Mouse (Mus musculus): ENCODE data around the gene Lypd3. TPM values are rescaled to one million over a fixed set of nuclear protein-coding genes. Genes with fewer than 3 reads are reported as not detected.
"Not testable (repeated sequence)": the region's sequence is repeated elsewhere in the genome, so short reads cannot be mapped to it uniquely, and the experiment has no call there.

The Lypd3 gene
- total RNA-seq, 2 experiments from 2014 or later, result not detected

- ATAC-seq (replicated peaks; ENCODE audit: low FRiP score, poor library complexity, severe bottlenecking), result no peak
These were observed 17.3 kb downstream of the Lypd3 start for GRCm38 (mm10) chr7:24653681-24654080.

- no peak for ATAC-seq (replicated peaks; ENCODE audit: low FRiP score, poor library complexity, severe bottlenecking)
These were observed 23.5 kb downstream of the Lypd3 start for GRCm38 (mm10) chr7:24659737-24660357.

GRCm38 (mm10) chr7:24661118-24661904 is 25.0 kb downstream of the Lypd3 start:
- no peak for ATAC-seq (replicated peaks; ENCODE audit: low FRiP score, poor library complexity, severe bottlenecking)

GRCm38 (mm10) chr7:24662575-24662974 is 26.2 kb downstream of the Lypd3 start:
- peak; percentile 77 for ATAC-seq (replicated peaks; ENCODE audit: low FRiP score, poor library complexity, severe bottlenecking)

GRCm38 (mm10) chr7:24664301-24664700 is 28.0 kb downstream of the Lypd3 start:
- no peak for ATAC-seq (replicated peaks; ENCODE audit: low FRiP score, poor library complexity, severe bottlenecking)

- no peak for ATAC-seq (replicated peaks; ENCODE audit: low FRiP score, poor library complexity, severe bottlenecking)
These were observed 28.6 kb downstream of the Lypd3 start for GRCm38 (mm10) chr7:24664959-24665358.

GRCm38 (mm10) chr7:24671944-24672439 is 35.6 kb downstream of the Lypd3 start:
- no peak for ATAC-seq (replicated peaks; ENCODE audit: low FRiP score, poor library complexity, severe bottlenecking)

GRCm38 (mm10) chr7:24676575-24676974 is 40.2 kb downstream of the Lypd3 start, which contains the start of gene Tex101:
Gene Tex101, minus strand, starts transcription at chr7:24676675.
- ATAC-seq (replicated peaks; ENCODE audit: low FRiP score, poor library complexity, severe bottlenecking), result no peak

GRCm38 (mm10) chr7:24684121-24684520 is 47.8 kb downstream of the Lypd3 start:
- ATAC-seq (replicated peaks; ENCODE audit: low FRiP score, poor library complexity, severe bottlenecking), result not testable (repeated sequence)

- not testable (repeated sequence) for ATAC-seq (replicated peaks; ENCODE audit: low FRiP score, poor library complexity, severe bottlenecking)
These were observed 51.2 kb downstream of the Lypd3 start for GRCm38 (mm10) chr7:24687519-24687918.

Other genes with a start within 250 kb of the Lypd3 start
- gene Smg9, start 236.9 kb upstream of the Lypd3 start, total RNA-seq (2015; ENCODE audit: low replicate concordance), result 9.6 and 11.1 TPM in 2 replicates
- 13.3 and 16.0 TPM in 2 replicates for gene Smg9, start 236.9 kb upstream of the Lypd3 start, total RNA-seq (2017; ENCODE audit: low replicate concordance)
- not detected in 2 replicates for gene Irgc1, start 184.3 kb upstream of the Lypd3 start, total RNA-seq (2015; ENCODE audit: low replicate concordance)
- not detected in 2 replicates for gene Irgc1, start 184.3 kb upstream of the Lypd3 start, total RNA-seq (2017; ENCODE audit: low replicate concordance)
- gene Plaur, start 174.1 kb upstream of the Lypd3 start, total RNA-seq (2015; ENCODE audit: low replicate concordance), result 28.4 and 30.9 TPM in 2 replicates
- gene Plaur, start 174.1 kb upstream of the Lypd3 start, total RNA-seq (2017; ENCODE audit: low replicate concordance), result 19.4 and 34.9 TPM in 2 replicates
- gene Cadm4, start 154.5 kb upstream of the Lypd3 start, total RNA-seq (2015; ENCODE audit: low replicate concordance), result not detected in 2 replicates
- gene Cadm4, start 154.5 kb upstream of the Lypd3 start, total RNA-seq (2017; ENCODE audit: low replicate concordance), result 0.77 TPM in 1 of 2 replicates, not detected in the other
- not detected in 2 replicates for gene Zfp428, start 129.5 kb upstream of the Lypd3 start, total RNA-seq (2015; ENCODE audit: low replicate concordance)
- gene Zfp428, start 129.5 kb upstream of the Lypd3 start, total RNA-seq (2017; ENCODE audit: low replicate concordance), result not detected in 2 replicates
- gene AC161166.1, start 124.1 kb upstream of the Lypd3 start, total RNA-seq (2015; ENCODE audit: low replicate concordance), result not detected in 2 replicates
- gene AC161166.1, start 124.1 kb upstream of the Lypd3 start, total RNA-seq (2017; ENCODE audit: low replicate concordance), result not detected in 2 replicates
- 0.42 TPM in 1 of 2 replicates, not detected in the other for gene Irgq, start 105.9 kb upstream of the Lypd3 start, total RNA-seq (2015; ENCODE audit: low replicate concordance)
- gene Irgq, start 105.9 kb upstream of the Lypd3 start, total RNA-seq (2017; ENCODE audit: low replicate concordance), result 1.4 and 1.6 TPM in 2 replicates
- gene Pinlyp, start 90.4 kb upstream of the Lypd3 start, total RNA-seq (2015; ENCODE audit: low replicate concordance), result not detected in 2 replicates
- gene Pinlyp, start 90.4 kb upstream of the Lypd3 start, total RNA-seq (2017; ENCODE audit: low replicate concordance), result not detected in 2 replicates
- 7.5 and 9.4 TPM in 2 replicates for gene Xrcc1, start 90.3 kb upstream of the Lypd3 start, total RNA-seq (2015; ENCODE audit: low replicate concordance)
- 15.9 and 18.0 TPM in 2 replicates for gene Xrcc1, start 90.3 kb upstream of the Lypd3 start, total RNA-seq (2017; ENCODE audit: low replicate concordance)
- 22.3 and 28.0 TPM in 2 replicates for gene Ethe1, start 49.0 kb upstream of the Lypd3 start, total RNA-seq (2015; ENCODE audit: low replicate concordance)
- gene Ethe1, start 49.0 kb upstream of the Lypd3 start, total RNA-seq (2017; ENCODE audit: low replicate concordance), result 9.5 and 10.7 TPM in 2 replicates
- gene Zfp575, start 48.9 kb upstream of the Lypd3 start, total RNA-seq (2015; ENCODE audit: low replicate concordance), result not detected in 2 replicates
- not detected in 2 replicates for gene Zfp575, start 48.9 kb upstream of the Lypd3 start, total RNA-seq (2017; ENCODE audit: low replicate concordance)
- 0.84 TPM in 1 of 2 replicates, not detected in the other for gene Phldb3, start 25.8 kb upstream of the Lypd3 start, total RNA-seq (2015; ENCODE audit: low replicate concordance)
- 0.85 and 3.2 TPM in 2 replicates for gene Phldb3, start 25.8 kb upstream of the Lypd3 start, total RNA-seq (2017; ENCODE audit: low replicate concordance)
- not detected in 2 replicates for gene Tex101, start 40.1 kb downstream of the Lypd3 start, total RNA-seq (2015; ENCODE audit: low replicate concordance)
- not detected in 2 replicates for gene Tex101, start 40.1 kb downstream of the Lypd3 start, total RNA-seq (2017; ENCODE audit: low replicate concordance)
- gene BC049730, start 72.7 kb downstream of the Lypd3 start, total RNA-seq (2015; ENCODE audit: low replicate concordance), result not detected in 2 replicates
- gene BC049730, start 72.7 kb downstream of the Lypd3 start, total RNA-seq (2017; ENCODE audit: low replicate concordance), result not detected in 2 replicates
- not detected in 2 replicates for gene Gm4763, start 90.4 kb downstream of the Lypd3 start, total RNA-seq (2015; ENCODE audit: low replicate concordance)
- gene Gm4763, start 90.4 kb downstream of the Lypd3 start, total RNA-seq (2017; ENCODE audit: low replicate concordance), result not detected in 2 replicates
- gene Cd177, start 123.8 kb downstream of the Lypd3 start, total RNA-seq (2015; ENCODE audit: low replicate concordance), result 66.3 and 90.3 TPM in 2 replicates
- 93.1 and 113 TPM in 2 replicates for gene Cd177, start 123.8 kb downstream of the Lypd3 start, total RNA-seq (2017; ENCODE audit: low replicate concordance)
- 5.4 and 9.2 TPM in 2 replicates for gene Ceacam10, start 140.7 kb downstream of the Lypd3 start, total RNA-seq (2015; ENCODE audit: low replicate concordance)
- 3.9 and 9.7 TPM in 2 replicates for gene Ceacam10, start 140.7 kb downstream of the Lypd3 start, total RNA-seq (2017; ENCODE audit: low replicate concordance)
- gene Gm9844, start 225.7 kb downstream of the Lypd3 start, total RNA-seq (2015; ENCODE audit: low replicate concordance), result not detected in 2 replicates
- gene Gm9844, start 225.7 kb downstream of the Lypd3 start, total RNA-seq (2017; ENCODE audit: low replicate concordance), result 1.4 TPM in 1 of 2 replicates, not detected in the other
- not detected in 2 replicates for gene Lypd4, start 233.4 kb downstream of the Lypd3 start, total RNA-seq (2015; ENCODE audit: low replicate concordance)
- gene Lypd4, start 233.4 kb downstream of the Lypd3 start, total RNA-seq (2017; ENCODE audit: low replicate concordance), result not detected in 2 replicates
- gene Dmrtc2, start 233.5 kb downstream of the Lypd3 start, total RNA-seq (2015; ENCODE audit: low replicate concordance), result not detected in 2 replicates
- gene Dmrtc2, start 233.5 kb downstream of the Lypd3 start, total RNA-seq (2017; ENCODE audit: low replicate concordance), result not detected in 2 replicates
- 474 and 634 TPM in 2 replicates for gene Rps19, start 247.8 kb downstream of the Lypd3 start, total RNA-seq (2015; ENCODE audit: low replicate concordance)
- 204 and 237 TPM in 2 replicates for gene Rps19, start 247.8 kb downstream of the Lypd3 start, total RNA-seq (2017; ENCODE audit: low replicate concordance)